Mouse (Mus musculus) ovary, adult 2 months (tissue): Measurements from ENCODE around the gene Srrm1. TPM values are rescaled to one million over a fixed set of nuclear protein-coding genes. Genes with fewer than 3 reads are reported as not detected.

Experiments
- polyA plus RNA-seq: library from polyadenylated mRNA; depleted of rRNA; stranded (reverse); fragments of >200 nt; gene quantifications from 2 replicates; pipeline ENCODE4 v1.2.3, GENCODE M21; 2012; rRNA removed

The Srrm1 gene
- polyA plus RNA-seq, result 13.2 and 19.5 TPM in 2 replicates

GRCm38 (mm10) chr4:135353066-135353793 lies at the start of gene Srrm1:
Gene Srrm1, minus strand, starts transcription at chr4:135353321.

GRCm38 (mm10) chr4:135397991-135398390 lies 44.9 kb upstream of the Srrm1 start, which contains the start of gene Ncmap:
Gene Ncmap, minus strand, starts transcription at chr4:135398227.

GRCm38 (mm10) chr4:135272640-135273306 lies 80.3 kb downstream of the Srrm1 start, which contains the start of gene Clic4:
Gene Clic4, minus strand, starts transcription at chr4:135272814.

Other genes with a start within 250 kb of the Srrm1 start
- gene Runx3, start 232.7 kb downstream of the Srrm1 start, polyA plus RNA-seq, result 0.96 and 1.5 TPM in 2 replicates
- 62.3 and 67.9 TPM in 2 replicates for gene Clic4, start 80.5 kb downstream of the Srrm1 start, polyA plus RNA-seq
- gene Ncmap, start 44.9 kb upstream of the Srrm1 start, polyA plus RNA-seq, result 3.6 and 5.2 TPM in 2 replicates
- 17.8 and 20.4 TPM in 2 replicates for gene Rcan3, start 80.5 kb upstream of the Srrm1 start, polyA plus RNA-seq
- gene Stpg1, start 141.5 kb upstream of the Srrm1 start, polyA plus RNA-seq, result 0.80 and 1.8 TPM in 2 replicates
- gene Nipal3, start 141.7 kb upstream of the Srrm1 start, polyA plus RNA-seq, result 28.9 TPM in 2 replicates
- 0.25 and 0.38 TPM in 2 replicates for gene Grhl3, start 220.3 kb upstream of the Srrm1 start, polyA plus RNA-seq